Mouse (Mus musculus) layer of hippocampus, adult 8-10 months (tissue): ENCODE data around the gene Ikzf3. TPM values are rescaled to one million over a fixed set of nuclear protein-coding genes. Genes with fewer than 3 reads are reported as not detected.

Experiments
- DNase-seq, 2 experiments: peaks; one replicate each; pipeline ENCODE4 v3.0.0; 2022; ENCODE audit warnings: low spot score in 2 of 2
- total RNA-seq, 4 experiments: library from RNA; stranded (reverse); gene quantifications; 2 replicates each; pipeline ENCODE4 v1.2.4; 2022

Ikzf3 gene
- not detected for total RNA-seq

- no peak for DNase-seq
Observed at GRCm38 (mm10) chr11:98545711-98546231, at the start of gene Ikzf3. Gene Ikzf3, minus strand, starts transcription at chr11:98546031.

GRCm38 (mm10) chr11:98595473-98595872, 49.6 kb upstream of the Ikzf3 start:
- no peak for DNase-seq

GRCm38 (mm10) chr11:98595021-98595420, 49.2 kb upstream of the Ikzf3 start:
- no peak for DNase-seq

GRCm38 (mm10) chr11:98590548-98591445, 45.0 kb upstream of the Ikzf3 start:
- no peak for DNase-seq

GRCm38 (mm10) chr11:98589306-98589705, 43.5 kb upstream of the Ikzf3 start:
- DNase-seq = no peak

- no peak for DNase-seq
Observed at GRCm38 (mm10) chr11:98588833-98589281, 43.0 kb upstream of the Ikzf3 start.

- DNase-seq = peak; percentile 41 to 50
Observed at GRCm38 (mm10) chr11:98587684-98588546, 42.1 kb upstream of the Ikzf3 start.

GRCm38 (mm10) chr11:98586892-98587563, 41.2 kb upstream of the Ikzf3 start, which contains the start of gene Ormdl3:
Gene Ormdl3, minus strand, starts transcription at chr11:98587368.
- DNase-seq = peak; percentile 97

- peak in 1 of 2 experiments; percentile 24 for DNase-seq
Observed at GRCm38 (mm10) chr11:98586087-98586891, 40.5 kb upstream of the Ikzf3 start.

GRCm38 (mm10) chr11:98584629-98585177, 38.9 kb upstream of the Ikzf3 start:
- no peak for DNase-seq

GRCm38 (mm10) chr11:98584146-98584545, 38.3 kb upstream of the Ikzf3 start:
- DNase-seq = no peak

- no peak for DNase-seq
Observed at GRCm38 (mm10) chr11:98583571-98583970, 37.7 kb upstream of the Ikzf3 start.

GRCm38 (mm10) chr11:98583265-98583552, 37.4 kb upstream of the Ikzf3 start:
- DNase-seq = no peak

GRCm38 (mm10) chr11:98582551-98583264, 36.9 kb upstream of the Ikzf3 start:
- no peak for DNase-seq

- DNase-seq = no peak
Observed at GRCm38 (mm10) chr11:98582030-98582388, 36.2 kb upstream of the Ikzf3 start.

- DNase-seq = no peak
Observed at GRCm38 (mm10) chr11:98581286-98582029, 35.6 kb upstream of the Ikzf3 start.

- DNase-seq = no peak
Observed at GRCm38 (mm10) chr11:98580301-98581121, 34.7 kb upstream of the Ikzf3 start.

- DNase-seq = no peak
Observed at GRCm38 (mm10) chr11:98577776-98578175, 31.9 kb upstream of the Ikzf3 start.
